Mouse (Mus musculus) CH12.LX (cell line): ENCODE data around the gene Zdhhc19. TPM values are rescaled to one million over a fixed set of nuclear protein-coding genes. Genes with fewer than 3 reads are reported as not detected.

ENCODE experiments used
- DNase-seq: peaks from one replicate; pipeline ENCODE4 v3.0.0-alpha.2; 2013; ENCODE audit errors: extremely low read depth
- H3K27ac ChIP-seq: 2 replicates; pipeline ENCODE4 v1.5.1; 2012; ENCODE audit warnings: low read depth, mild to moderate bottlenecking, control low read depth, moderate library complexity; ENCODE audit not compliant: insufficient read depth
- H3K27me3 ChIP-seq: replicated peaks from 2 replicates; pipeline ENCODE3; 2012; ENCODE audit warnings: inconsistent platforms
- H3K36me3 ChIP-seq, 2 experiments: replicated peaks in 1 of 2; 2 replicates each; pipeline versions ENCODE3 to v1.6.1; 2012; ENCODE audit warnings: inconsistent platforms in 1 of 2, low read length in 1 of 2, mild to moderate bottlenecking in 1 of 2, mixed read lengths in 1 of 2, moderate library complexity in 1 of 2; ENCODE audit not compliant: control insufficient read depth in 1 of 2, insufficient read depth in 1 of 2
- H3K4me1 ChIP-seq, 2 experiments: 2 replicates each; pipeline ENCODE4 v1.6.1; 2012; ENCODE audit warnings: inconsistent platforms in 1 of 2, moderate library complexity in 1 of 2; ENCODE audit not compliant: insufficient read depth in 2 of 2, control insufficient read depth in 1 of 2
- H3K4me2 ChIP-seq: 2 replicates; pipeline ENCODE4 v1.6.1; 2012; ENCODE audit warnings: low read depth, mild to moderate bottlenecking, control low read depth; ENCODE audit not compliant: poor library complexity, insufficient read depth, severe bottlenecking
- H3K4me3 ChIP-seq, 3 experiments: fragments of 150-350 bp in 1 of 3; sonication (generic) in 1 of 3; replicated peaks in 1 of 3; 2 replicates each; pipeline versions ENCODE3 to v1.5.1; 2011 to 2012; ENCODE audit warnings: low read depth in 2 of 3, low read length in 2 of 3, mild to moderate bottlenecking in 2 of 3, moderate library complexity in 2 of 3, control low read depth in 1 of 3, improper control_type of control experiment in 1 of 3, inconsistent platforms in 1 of 3, mixed read lengths in 1 of 3; ENCODE audit not compliant: poor library complexity in 1 of 3
- H3K79me2 ChIP-seq: replicated peaks from 2 replicates; pipeline ENCODE4 v1.6.1; 2012; ENCODE audit warnings: mild to moderate bottlenecking, moderate library complexity; ENCODE audit not compliant: control insufficient read depth, poor library complexity, insufficient read depth, severe bottlenecking; ENCODE audit errors: extremely low read depth
- H3K9ac ChIP-seq: 2 replicates; pipeline ENCODE4 v1.6.1; 2012; ENCODE audit warnings: low read depth, mild to moderate bottlenecking, control low read depth, moderate library complexity; ENCODE audit not compliant: insufficient read depth
- H3K9me3 ChIP-seq: replicated peaks from 2 replicates; pipeline ENCODE3; 2012; ENCODE audit warnings: low read length, inconsistent platforms, mixed read lengths
- CHD2 ChIP-seq: IDR thresholded peaks from 2 replicates; pipeline ENCODE4 v1.6.1; 2011; ENCODE audit warnings: low read length, improper control_type of control experiment
- CTCF ChIP-seq, 2 experiments: IDR thresholded peaks in 1 of 2; conservative IDR thresholded peaks in 1 of 2; 2 replicates each; pipeline ENCODE4 v1.5.1; 2011 to 2012; ENCODE audit warnings: low read depth in 2 of 2, low read length in 2 of 2, improper control_type of control experiment in 1 of 2, inconsistent platforms in 1 of 2, mild to moderate bottlenecking in 1 of 2, moderate library complexity in 1 of 2
- ELF1 ChIP-seq: IDR thresholded peaks from 2 replicates; pipeline ENCODE4 v1.6.1; 2014; ENCODE audit warnings: low read depth, mild to moderate bottlenecking, inconsistent platforms, low read length, improper control_type of control experiment
- EP300 ChIP-seq: IDR thresholded peaks from 2 replicates; pipeline ENCODE4 v1.6.1; 2011; ENCODE audit warnings: low read length, improper control_type of control experiment
- GABPA ChIP-seq: IDR thresholded peaks from 2 replicates; pipeline ENCODE4 v1.6.1; 2012; ENCODE audit warnings: low read depth, low read length, improper control_type of control experiment, inconsistent platforms; ENCODE audit not compliant: insufficient replicate concordance
- HCFC1 ChIP-seq: IDR thresholded peaks from 2 replicates; pipeline ENCODE4 v1.6.1; 2012; ENCODE audit warnings: low read depth, mild to moderate bottlenecking, inconsistent platforms, low read length, improper control_type of control experiment
- JUND ChIP-seq: conservative IDR thresholded peaks from 2 replicates; pipeline ENCODE4 v1.6.1; 2011; ENCODE audit warnings: low read depth, low read length, improper control_type of control experiment
- KAT2A ChIP-seq: IDR thresholded peaks from 2 replicates; pipeline ENCODE4 v1.6.1; 2012; ENCODE audit warnings: low read length, improper control_type of control experiment, inconsistent platforms; ENCODE audit not compliant: insufficient replicate concordance
- MAFK ChIP-seq: IDR thresholded peaks from 2 replicates; pipeline ENCODE4 v1.6.1; 2011; ENCODE audit warnings: low read length, improper control_type of control experiment; ENCODE audit not compliant: insufficient replicate concordance
- MAX ChIP-seq: IDR thresholded peaks from 2 replicates; pipeline ENCODE4 v1.6.1; 2011; ENCODE audit warnings: low read length, improper control_type of control experiment
- MAZ ChIP-seq: IDR thresholded peaks from 2 replicates; pipeline ENCODE4 v1.6.1; 2012; ENCODE audit warnings: low read depth, mild to moderate bottlenecking, inconsistent platforms, low read length, improper control_type of control experiment, moderate library complexity
- MEF2A ChIP-seq: IDR thresholded peaks from 2 replicates; pipeline ENCODE4 v1.6.1; 2014; ENCODE audit warnings: low read depth, mild to moderate bottlenecking, inconsistent platforms, low read length, improper control_type of control experiment, borderline replicate concordance
- MYC ChIP-seq: IDR thresholded peaks from 2 replicates; pipeline ENCODE4 v1.6.1; 2011; ENCODE audit warnings: low read depth, mild to moderate bottlenecking, improper control_type of control experiment, low read length
- NRF1 ChIP-seq: IDR thresholded peaks from 2 replicates; pipeline ENCODE4 v1.6.1; 2014; ENCODE audit warnings: low read depth, mild to moderate bottlenecking, inconsistent platforms, low read length, improper control_type of control experiment, moderate library complexity
- SMC3 ChIP-seq: IDR thresholded peaks from 2 replicates; pipeline ENCODE4 v1.6.1; 2011; ENCODE audit warnings: low read depth, low read length, improper control_type of control experiment
- TCF12 ChIP-seq: IDR thresholded peaks from 2 replicates; pipeline ENCODE4 v1.6.1; 2014; ENCODE audit warnings: low read depth, mild to moderate bottlenecking, inconsistent platforms, low read length, improper control_type of control experiment
- ZKSCAN1 ChIP-seq: IDR thresholded peaks from 2 replicates; pipeline ENCODE4 v1.6.1; 2012; ENCODE audit warnings: low read depth, inconsistent platforms, low read length, improper control_type of control experiment, borderline replicate concordance
- ZNF384 ChIP-seq: IDR thresholded peaks from 2 replicates; pipeline ENCODE4 v1.6.1; 2012; ENCODE audit warnings: low read depth, low read length, improper control_type of control experiment, inconsistent platforms
- dilution Hi-C: fragments of 300-500 bp; cut with MboI; formaldehyde crosslinking; loops from 2 replicates; pipeline ENCODE4 v1.14.3; 2020; ENCODE audit warnings: low sequenced_read_pairs; ENCODE audit not compliant: extremely low pct_unique_long_range_greater_than_20kb, extremely low pct_ligation_motif_present
- in situ Hi-C: fragments of 300-500 bp; cut with MboI; formaldehyde crosslinking; loops from 3 replicates; pipeline ENCODE4 v1.14.3; 2019; ENCODE audit warnings: low sequenced_read_pairs, low pct_ligation_motif_present, low pct_unique_long_range_greater_than_20kb, mixed read lengths
- polyA plus RNA-seq: library from polyadenylated mRNA; unstranded; fragments of >175 nt; gene quantifications from 2 replicates; pipeline ENCODE4 v1.2.1, GENCODE M21; 2012; ENCODE audit warnings: low read depth; ENCODE audit not compliant: insufficient read length
- total RNA-seq, 2 experiments: library from RNA; depleted of rRNA; stranded (reverse); fragments of 300-350 nt in 1 of 2; fragments of >200 nt in 1 of 2; gene quantifications; 2 replicates each; pipeline ENCODE4 v1.2.3; 2012 to 2014

Gene Zdhhc19
- total and polyA plus RNA-seq, 3 experiments: not detected

- no peak for TF ChIP-seq MAFK
- TF ChIP-seq SMC3: no peak
These were observed 54.4 kb downstream of the Zdhhc19 start (continued) for GRCm38 (mm10) chr16:32550487-32550886.

DNA sequence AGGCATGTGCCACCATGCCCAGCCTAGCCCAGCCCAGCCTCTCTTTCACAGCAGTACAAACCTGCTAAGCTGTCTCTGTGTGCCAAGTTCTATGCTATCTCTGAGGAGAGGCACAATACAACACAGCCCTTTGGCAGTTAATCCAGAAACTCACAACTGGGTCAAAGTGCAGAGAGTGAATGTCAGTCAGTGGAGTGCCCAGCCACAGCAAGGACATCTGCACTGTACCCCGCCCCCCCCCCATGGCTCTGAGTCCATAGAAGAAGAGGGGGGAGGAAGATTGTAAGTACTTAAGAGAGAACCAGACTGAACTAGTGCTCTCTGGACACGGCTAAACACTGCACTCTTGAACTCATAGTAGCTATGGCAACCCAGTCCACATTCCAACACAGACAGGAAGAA is 55.3 kb downstream of the Zdhhc19 start:
- Histone ChIP-seq H3K9ac (no peak overlapping the region), H3K4me1 (peaks cover 0 to 16% of the 10 kb centered on the region in 2 experiments; a peak in 2 of 4 replicates), H3K27ac (no peak overlapping the region), H3K36me3 (no peaks in the 10 kb centered on the region), H3K4me2 (no peak overlapping the region), H3K79me2 (no peaks in the 10 kb centered on the region), H3K4me3 (no peak overlapping the region), H3K27me3 (no peaks in the 10 kb centered on the region), H3K9me3 (peaks cover 5% of the 10 kb centered on the region)
- in situ Hi-C loops (no loop called here), dilution Hi-C loops (no loop called here)
- TF ChIP-seq JUND: no peak
- no peak for TF ChIP-seq HCFC1
- no peak for DNase-seq

DNA sequence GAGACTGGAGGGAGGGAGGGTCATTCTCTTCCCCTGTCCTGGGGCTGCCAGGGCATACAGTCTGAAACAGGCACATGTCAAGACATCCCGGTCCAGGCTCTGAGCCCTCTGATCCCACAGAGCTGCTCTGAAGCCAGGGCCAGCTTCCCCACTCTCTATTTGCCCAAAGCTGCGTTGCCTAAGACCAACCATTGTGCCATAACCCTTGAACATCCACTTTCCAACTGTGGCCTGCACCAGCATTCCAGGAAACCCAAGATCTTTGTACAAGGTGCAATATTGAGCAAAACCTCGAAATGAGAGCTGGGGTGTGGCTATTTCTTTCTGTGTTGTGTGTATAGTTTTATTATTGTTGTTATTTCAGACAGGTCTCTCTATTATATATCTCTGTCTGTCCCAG is 59.5 kb downstream of the Zdhhc19 start:
- no peaks in the 10 kb centered on the region for H3K4me1 ChIP-seq
- no peaks in the 10 kb centered on the region for H3K36me3 ChIP-seq
- no peak overlapping the region for H3K27ac ChIP-seq
- dilution Hi-C loops (no loop called here), in situ Hi-C loops (no loop called here)
- no peaks in the 10 kb centered on the region for H3K79me2 ChIP-seq
- no peak overlapping the region for H3K4me2 ChIP-seq
- no peak overlapping the region for H3K9ac ChIP-seq
- H3K4me3 ChIP-seq: no peak overlapping the region
- DNase-seq: no peak
- no peaks in the 10 kb centered on the region for H3K9me3 ChIP-seq
- H3K27me3 ChIP-seq: no peaks in the 10 kb centered on the region
- TF ChIP-seq GABPA: no peak
- no peak for TF ChIP-seq ZKSCAN1
- TF ChIP-seq TCF12: no peak
- TF ChIP-seq HCFC1: no peak
- no peak for TF ChIP-seq MAZ
- TF ChIP-seq MAX: no peak
- TF ChIP-seq ELF1: no peak
- no peak for TF ChIP-seq KAT2A
- TF ChIP-seq CTCF (conservative IDR thresholded peaks at IDR 0.05 in 1 of 2, IDR thresholded peaks at IDR 0.05 in 1 of 2; ENCODE audit: low read depth in 2 of 2, low read length in 2 of 2): no peak
- TF ChIP-seq EP300: no peak
- no peak for TF ChIP-seq CHD2
- TF ChIP-seq MAFK: no peak
- no peak for TF ChIP-seq MYC
- TF ChIP-seq ZNF384: no peak
- no peak for TF ChIP-seq NRF1
- TF ChIP-seq MEF2A: no peak
- TF ChIP-seq, all 38 proteins: peak for 0
